Mouse (Mus musculus) cerebellum, adult 2 months (tissue): ENCODE measurements at regions not wholly inside any gene's neighbourhood (a gene's known extent, or its start where the extent isn't known, plus 50 kb on each side); places are given as distances from the start of the nearest gene placed in this dataset.

Source experiments
- CTCF ChIP-seq: fragments of 200-500 bp; IDR thresholded peaks from 2 replicates; pipeline ENCODE4 v1.5.1; 2011; ENCODE audit warnings: low read depth, mild to moderate bottlenecking, control low read depth, low read length, moderate library complexity, borderline replicate concordance; ENCODE audit not compliant: insufficient read depth
- POLR2A ChIP-seq: fragments of 200-500 bp; IDR thresholded peaks from 2 replicates; pipeline ENCODE4 v1.6.1; 2011; ENCODE audit warnings: low read length, control low read depth, borderline replicate concordance; ENCODE audit not compliant: insufficient read depth

GRCm38 (mm10) chr5:7607517-7607916 is 263.0 kb upstream of the Zfp804b start:
- TF ChIP-seq CTCF: no peak
- no peak for TF ChIP-seq POLR2A
